Mouse (Mus musculus): ENCODE data around the gene Myf6.
A peak's percentile ranks its signal among the peaks of the same experiment; 100 is the strongest.

The Myf6 gene

DNA sequence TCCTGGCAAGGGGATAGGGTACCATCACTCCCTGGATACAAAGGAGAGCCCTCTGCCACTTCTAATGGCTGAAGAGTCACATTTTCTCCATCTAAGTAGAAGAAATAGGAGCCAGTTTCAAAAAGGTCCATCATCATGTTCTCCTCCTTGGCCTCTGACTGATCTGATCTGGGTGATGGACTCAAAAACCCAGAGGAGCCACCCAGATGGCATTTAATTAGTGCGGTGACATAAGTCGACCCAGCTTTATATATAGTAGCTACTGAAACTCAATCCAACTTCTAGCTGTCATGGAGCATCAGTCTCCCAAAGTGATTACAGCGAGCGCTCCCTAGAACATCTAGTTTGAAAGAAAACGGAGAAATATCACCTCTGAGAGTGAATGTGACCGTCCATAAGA lies at the start of gene Myf6:
TSS of gene Myf6 (minus strand) at position 170 of the 400 bp plus-strand sequence.
- DNase-seq, result no peak

GRCm38 (mm10) chr10:107543026-107543425 lies 48.5 kb upstream of the Myf6 start:
- no peak for DNase-seq

DNA sequence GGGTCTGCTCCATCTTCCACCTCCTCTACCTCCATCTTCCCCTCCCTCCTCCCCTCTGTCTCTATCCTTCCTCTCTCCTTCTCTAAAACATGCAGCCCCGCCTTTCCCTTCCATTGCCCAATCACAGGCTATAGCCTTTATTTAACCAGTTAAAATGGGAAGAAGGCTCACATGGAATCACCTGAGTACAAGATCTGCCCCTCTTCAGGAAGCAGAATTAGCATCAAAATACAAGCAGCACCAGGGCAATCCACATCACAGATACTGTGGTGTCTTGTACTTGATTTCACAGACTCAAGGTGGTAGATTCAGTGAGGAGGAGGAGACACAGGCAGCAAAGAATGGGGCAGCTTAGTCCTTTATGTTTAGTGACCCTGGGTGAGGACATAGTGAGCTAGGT lies 34.2 kb upstream of the Myf6 start:
- DNase-seq, result no peak

- no peak for DNase-seq
Measured at GRCm38 (mm10) chr10:107519216-107519615, 24.7 kb upstream of the Myf6 start.

- DNase-seq, result no peak
Measured at GRCm38 (mm10) chr10:107516641-107517040, 22.1 kb upstream of the Myf6 start.

DNA sequence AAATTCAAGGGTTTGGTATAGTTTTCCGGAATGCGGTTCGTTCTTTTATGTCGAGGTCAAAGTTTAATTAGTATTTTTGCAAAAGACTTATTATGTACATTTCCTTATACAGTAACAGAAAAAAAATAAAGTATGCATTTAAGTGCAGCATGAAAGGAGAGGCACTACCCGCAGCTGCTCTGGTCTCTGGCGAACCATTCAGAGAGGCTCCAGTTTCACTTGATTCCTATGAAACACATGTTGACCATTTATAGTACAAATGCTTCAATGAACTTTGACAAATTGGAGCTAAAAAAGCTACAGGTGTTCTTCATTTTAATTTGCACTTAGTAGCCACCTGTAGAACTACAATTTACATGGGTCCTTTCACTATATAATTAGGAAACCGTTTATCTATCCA lies 20.2 kb upstream of the Myf6 start:
- no peak for DNase-seq

GRCm38 (mm10) chr10:107506397-107506796 lies 11.9 kb upstream of the Myf6 start:
- DNase-seq, result no peak

- no peak for DNase-seq
Measured at GRCm38 (mm10) chr10:107503430-107503829, 8.9 kb upstream of the Myf6 start.

DNA sequence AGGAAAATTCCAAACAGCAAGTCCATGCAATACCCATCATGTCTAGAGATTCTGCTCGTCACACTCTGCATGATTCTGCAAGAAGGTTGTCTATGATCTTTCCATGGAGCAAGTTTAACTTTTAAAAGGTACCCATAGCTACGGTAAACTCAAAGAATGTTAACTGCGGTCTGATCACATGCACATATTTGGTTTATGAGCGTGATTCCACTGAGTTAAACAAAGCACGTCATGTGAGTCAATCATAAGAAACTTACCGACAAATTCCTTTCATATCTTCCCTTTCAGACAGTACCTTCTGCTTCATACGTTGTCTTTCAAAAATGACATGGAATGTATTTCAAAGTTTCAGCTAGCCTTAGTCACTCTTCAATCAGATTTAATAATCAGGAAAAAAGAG lies 7.7 kb upstream of the Myf6 start:
- DNase-seq, result no peak

DNA sequence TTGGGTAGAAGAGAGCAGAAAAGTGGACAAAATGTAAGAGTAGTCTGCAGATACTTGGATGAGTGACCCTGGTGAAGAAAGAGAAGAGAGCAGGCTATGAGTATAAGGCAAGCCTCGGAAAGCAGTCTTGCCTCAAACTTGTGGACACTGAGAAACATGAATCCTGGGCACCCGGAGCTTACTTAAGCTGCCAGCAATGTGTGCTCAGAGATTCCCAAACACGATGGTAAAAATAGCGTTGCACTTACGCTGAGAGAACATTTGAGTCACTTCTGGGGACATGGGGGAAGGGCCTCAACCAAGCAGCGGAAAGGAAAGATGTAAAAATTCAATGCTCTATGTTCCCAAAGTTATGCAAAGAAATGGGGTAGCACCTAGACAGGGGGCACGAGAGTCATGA lies 5.1 kb upstream of the Myf6 start:
- peak; percentile 78 for DNase-seq

DNA sequence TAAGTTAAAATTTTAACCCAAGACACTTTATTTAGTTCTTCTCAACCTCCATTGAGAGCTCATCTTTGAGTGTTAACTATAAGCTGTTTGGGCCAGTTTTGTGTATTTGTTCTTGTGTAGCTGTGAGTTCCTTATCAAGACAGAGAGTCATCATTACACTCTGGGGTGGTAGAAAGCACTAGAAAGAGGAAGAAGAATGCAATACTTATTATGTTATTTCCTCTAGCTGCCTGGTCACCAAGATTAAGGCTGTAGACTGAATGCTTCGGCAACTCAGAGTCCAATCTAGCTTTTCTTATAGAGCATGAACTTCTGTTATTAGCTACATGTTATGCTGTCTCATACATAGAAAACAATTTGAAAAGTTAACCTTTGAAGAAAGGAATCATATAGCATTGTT lies 1.9 kb upstream of the Myf6 start:
- no peak for DNase-seq

DNA sequence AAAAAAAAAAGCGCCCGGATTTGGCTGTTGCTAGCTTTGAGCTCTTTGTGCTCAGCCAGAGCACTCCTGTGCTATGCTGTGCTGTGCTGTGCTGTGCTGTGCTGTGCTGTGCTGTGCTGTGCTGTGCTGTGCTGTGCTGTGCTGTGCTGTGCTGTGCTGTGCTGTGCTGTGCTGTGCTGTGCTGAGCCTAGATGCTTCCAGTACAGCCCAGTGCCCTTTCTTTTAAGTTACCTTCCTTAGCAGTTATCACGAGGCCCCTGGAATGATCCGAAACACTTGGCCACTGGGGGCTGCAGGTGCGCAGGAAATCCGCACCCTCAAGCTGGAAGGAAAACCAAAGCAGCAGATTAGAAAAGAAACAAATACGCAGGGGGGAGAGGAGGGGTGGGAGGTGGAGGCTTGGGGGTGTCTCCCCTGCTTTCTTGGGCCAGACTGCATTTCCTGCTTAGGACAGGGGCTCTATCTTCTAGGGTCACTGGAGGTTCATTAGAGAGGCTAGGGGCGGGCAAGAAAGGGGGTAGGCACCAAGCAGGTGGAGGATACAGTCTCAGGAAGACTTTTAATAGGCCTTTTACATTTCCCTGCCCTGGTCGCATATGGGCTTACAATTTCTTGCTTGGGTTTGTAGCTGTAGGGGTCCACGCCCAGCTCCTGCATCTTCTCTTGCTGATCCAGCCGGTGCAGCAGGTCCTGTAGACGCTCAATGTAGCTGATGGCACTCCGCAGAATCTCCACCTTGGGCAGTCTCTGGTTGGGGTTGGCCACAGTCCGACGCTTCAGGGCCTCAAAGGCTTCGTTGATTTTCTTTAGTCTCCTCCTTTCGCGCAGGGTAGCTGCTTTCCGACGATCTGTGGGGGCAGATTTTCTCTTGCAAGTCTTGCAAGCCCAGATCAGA lies 710 bp downstream of the Myf6 start:
- DNase-seq, result peak; percentile 5

GRCm38 (mm10) chr10:107492867-107493579 lies 1.5 kb downstream of the Myf6 start:
- peak; percentile 21 for DNase-seq

GRCm38 (mm10) chr10:107488654-107489315 lies 5.8 kb downstream of the Myf6 start:
- DNase-seq, result no peak

DNA sequence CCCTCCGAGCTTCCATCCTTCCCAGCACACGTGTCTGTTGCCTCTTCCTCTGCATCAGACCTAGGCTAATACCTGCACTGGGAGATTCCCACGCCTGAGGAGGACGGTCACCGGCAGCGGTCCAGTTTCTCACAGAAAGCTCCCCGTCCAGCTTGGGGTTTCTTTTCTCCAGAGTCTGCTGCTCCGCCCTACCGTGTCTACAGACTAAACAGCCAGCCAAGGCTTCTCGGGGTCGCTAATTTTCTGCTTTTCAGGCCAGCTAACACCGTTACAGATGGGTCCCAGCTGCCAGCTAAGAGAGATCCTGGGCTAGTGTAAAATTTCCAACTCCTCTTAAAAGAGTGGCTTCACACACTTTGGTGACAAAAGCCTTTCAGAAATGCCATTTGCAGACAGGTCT lies 7.8 kb downstream of the Myf6 start:
- no peak for DNase-seq

- no peak for DNase-seq
Measured at GRCm38 (mm10) chr10:107485870-107486269, 8.7 kb downstream of the Myf6 start, which contains the start of gene Myf5. Gene Myf5 (minus strand): TSS chr10:107486134.

DNA sequence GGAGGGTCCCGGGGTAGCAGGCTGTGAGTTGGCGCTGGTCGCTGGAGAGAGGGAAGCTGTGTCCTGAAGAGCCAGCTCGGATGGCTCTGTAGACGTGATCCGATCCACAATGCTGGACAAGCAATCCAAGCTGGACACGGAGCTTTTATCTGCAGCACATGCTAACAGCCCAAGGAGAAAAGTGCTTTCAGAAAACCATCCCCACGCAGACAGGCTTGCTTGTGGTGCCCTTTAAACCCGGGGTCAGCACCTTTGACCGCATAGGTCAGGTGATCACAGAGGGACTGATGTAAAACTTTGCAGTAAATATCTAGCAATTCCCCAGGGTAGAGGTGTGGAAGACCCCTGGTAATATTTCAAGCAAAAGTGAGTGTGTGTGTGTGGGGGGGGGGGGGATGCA lies 10.5 kb downstream of the Myf6 start:
- no peak for DNase-seq

DNA sequence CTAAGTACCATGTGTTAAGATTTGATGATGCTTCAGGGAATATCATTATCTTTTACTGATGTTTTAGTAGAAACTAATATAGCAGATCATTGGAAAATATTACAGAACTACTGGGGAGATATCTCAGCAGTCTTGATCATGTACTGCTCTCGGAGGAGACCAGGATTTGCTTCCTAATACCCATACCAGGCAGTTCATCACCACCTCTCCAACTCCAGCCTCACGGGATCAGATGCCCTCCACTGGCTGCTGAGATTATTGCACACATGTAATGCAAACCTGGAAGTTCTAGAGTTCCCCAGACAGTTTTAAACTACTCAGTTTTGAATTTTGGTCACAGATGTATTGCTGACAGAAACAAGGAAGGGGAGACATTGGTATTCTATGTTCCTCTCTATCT lies 21.0 kb downstream of the Myf6 start:
- DNase-seq, result no peak

- DNase-seq, result no peak
Measured at GRCm38 (mm10) chr10:107471712-107472111, 22.8 kb downstream of the Myf6 start.

DNA sequence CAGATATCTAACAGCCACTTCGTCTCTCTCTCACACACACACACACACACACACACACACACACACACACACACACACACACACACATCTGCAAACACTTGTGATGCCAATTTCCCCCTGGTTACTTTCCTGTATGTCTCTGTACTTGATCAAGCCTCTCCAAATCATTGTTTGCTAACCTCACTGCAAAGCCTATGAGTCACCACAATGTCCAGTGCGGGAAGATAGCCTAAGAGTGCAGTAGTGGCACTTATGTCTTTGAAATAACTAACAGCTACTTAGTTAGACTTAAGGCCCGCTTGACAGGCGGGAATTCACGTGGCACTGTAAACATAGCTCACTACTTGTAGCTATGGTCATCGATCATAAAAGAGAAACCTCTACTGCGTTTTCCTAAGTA lies 26.7 kb downstream of the Myf6 start:
- DNase-seq, result no peak

DNA sequence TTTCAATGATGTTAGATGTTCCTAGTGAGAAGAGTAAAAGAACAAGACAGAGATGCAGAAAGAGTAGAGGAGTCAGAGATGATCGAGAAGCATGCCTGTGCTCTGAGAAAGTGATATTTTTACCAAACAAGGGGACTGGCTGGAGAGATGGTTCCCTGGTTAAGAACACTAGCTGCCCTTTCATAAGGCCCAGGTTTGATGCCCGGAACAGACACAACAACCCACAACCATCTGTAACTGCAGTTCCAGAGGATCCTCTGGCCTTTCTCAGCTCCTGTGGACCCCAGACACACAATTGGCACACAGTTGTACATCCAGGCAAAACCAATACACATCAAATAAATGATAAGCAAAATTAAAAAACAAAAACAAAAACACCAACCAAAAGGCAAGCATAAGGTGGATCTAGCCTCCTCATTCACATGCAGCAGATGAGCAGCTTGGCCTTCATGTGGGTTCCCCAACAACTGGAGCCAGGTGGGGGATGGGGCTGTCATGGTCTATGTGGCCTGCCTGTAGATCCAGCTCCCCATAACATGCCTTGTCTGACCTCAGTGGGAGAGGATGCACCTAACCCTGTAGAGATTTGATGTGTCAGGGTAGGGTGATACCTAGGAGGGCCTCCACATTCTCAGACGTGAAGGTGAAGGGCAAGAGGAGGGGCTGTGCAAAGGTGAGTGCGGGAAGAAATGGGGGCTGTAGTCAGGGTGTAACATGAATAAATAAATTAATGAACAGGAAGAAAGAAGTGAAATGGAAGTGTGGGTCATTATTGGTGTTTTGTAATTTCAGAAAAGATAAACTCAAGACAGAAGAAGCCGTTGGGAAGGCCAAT lies 44.8 kb downstream of the Myf6 start:
- DNase-seq, result no peak

Measured in right cerebral cortex, adult 18-20 months (tissue).